Mouse (Mus musculus) adrenal gland, postnatal 25 days (tissue): Measurements from ENCODE around the gene Zfp157. TPM values are rescaled to one million over a fixed set of nuclear protein-coding genes. Genes with fewer than 3 reads are reported as not detected.
"Not testable (repeated sequence)": the region's sequence is repeated elsewhere in the genome, so short reads cannot be mapped to it uniquely, and the experiment has no call there.

Experiments used
- DNase-seq: peaks from one replicate; pipeline ENCODE4 v3.0.0; 2021; ENCODE audit warnings: mixed read lengths
- long read RNA-seq: library from polyadenylated mRNA; stranded (forward); transcript quantifications from one replicate; pipeline ENCODE4 v2.0.0, GENCODE M21; 2021
- total RNA-seq: library from RNA; stranded (reverse); gene quantifications from 2 replicates; pipeline ENCODE4 v1.2.3, GENCODE M21; 2021

Zfp157 gene
- 6.4 and 9.1 TPM in 2 replicates for total RNA-seq
- long read RNA-seq, full-length matches to known transcripts, result 4 of 6 reads
- long read RNA-seq, partial matches to known transcripts, result 0 of 6 reads
- long read RNA-seq, other reads (novel, unspliced or antisense), result 2 of 6 reads

DNA sequence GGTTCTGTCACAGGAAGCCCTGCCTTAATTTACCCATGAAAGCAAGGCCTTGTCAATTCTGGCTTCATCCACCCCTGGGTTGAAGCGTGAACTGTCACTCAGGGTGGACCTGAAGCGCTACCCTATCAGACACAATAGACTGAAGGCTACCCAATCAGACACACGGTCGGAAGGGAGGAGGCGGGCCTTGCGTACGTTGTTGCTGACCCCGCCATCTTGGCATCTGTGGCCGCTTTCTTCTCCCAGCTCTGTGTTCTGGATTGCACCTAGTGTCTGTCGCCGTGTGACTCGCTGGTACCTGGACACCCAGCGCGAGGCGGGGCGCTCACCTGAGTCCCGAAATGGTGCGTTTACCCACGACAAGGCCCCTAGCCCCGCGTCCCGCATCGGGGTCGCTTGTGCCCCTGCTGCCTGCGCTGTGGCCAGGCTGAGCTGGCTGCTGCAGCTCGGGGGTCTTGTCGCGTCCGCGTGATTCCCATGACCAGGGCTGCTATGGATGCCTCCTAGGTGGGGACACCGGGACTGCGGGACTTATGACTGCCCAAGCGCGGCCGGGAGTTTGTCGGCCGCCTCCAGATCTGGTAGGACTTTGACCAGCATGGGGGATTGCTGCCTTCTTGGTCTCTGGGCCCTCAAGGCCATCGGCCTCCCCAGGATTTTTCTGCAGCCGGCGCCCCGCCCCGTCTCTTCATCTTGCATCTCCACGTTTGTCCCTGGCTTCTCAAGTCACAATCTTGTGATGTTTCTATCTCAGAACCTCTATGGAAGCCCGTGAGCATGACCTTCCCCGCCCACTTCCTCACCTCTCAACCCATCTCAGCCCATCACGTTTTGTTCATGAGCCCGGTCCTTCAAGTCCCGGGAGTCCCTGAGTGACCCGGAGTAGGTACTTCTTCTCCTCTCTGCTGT, at the start of gene Zfp157:
Zfp157 (plus strand) TSS at position 183 of the 909 bp plus-strand sequence.
- DNase-seq, result peak; percentile 81

DNA sequence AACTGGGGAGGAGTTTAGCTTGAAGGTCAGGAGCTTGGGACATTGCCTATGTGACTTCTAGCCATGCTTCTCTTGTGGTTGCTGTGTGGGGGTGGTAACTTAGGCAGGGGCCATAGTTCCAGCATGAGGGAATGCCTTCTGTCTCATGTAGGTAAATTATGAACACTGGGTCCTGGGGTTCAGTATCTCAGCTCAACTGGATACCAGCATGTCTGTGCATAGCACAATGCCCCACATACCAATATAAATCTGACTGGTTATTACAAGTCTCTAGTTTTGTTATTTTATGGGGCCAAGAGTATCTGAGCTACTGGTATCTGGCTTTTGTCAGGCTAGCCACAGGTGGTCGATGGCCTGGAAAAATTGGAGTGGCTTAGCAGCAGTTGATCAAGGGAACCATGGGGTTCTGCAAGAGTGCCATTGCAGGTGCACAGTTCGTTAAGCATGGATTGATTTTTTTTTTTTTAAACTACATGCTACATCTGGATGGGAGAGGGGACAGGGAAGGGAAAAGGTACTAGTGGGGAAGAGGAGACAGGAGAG, 43.4 kb upstream of the Zfp157 start:
- DNase-seq, result no peak

DNA sequence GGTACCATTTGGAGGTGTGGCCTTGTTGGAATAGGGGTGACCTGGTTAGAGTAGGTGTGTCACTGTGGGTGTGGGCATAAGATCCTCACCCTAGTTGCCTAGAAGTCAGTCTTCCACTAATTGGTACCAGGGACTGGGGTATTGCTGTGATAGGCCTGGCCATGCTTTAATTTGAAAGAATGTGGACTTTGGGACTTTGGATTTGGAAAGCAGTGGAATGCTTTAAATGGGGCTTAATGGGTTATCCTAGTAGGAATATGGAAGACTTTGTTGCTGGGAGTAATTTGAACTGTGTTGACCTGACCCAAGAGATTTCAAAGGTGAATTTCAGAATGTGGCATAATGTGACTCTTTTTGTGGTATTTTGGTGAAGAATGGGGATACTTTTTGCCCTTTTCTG, 40.8 kb upstream of the Zfp157 start:
- DNase-seq, result not testable (repeated sequence)

DNA sequence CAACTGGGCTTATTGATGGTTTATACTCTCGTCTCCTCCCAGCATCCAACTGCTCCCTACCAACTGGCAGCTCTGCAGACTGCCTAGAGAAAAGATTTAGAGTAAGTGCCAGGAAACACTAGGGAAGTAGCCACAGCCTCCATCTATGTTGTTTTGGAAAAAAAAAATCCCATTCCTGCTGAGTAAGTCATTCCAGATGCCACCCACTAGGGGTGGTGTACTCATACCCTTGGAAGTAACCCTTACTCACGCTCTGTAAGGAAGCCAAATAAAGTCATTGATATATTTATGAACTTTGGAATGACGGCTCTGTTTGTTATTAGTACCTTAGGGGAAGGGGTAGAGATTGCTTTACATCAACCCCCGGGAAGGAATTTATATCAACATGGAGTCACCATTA, 17.1 kb downstream of the Zfp157 start:
- DNase-seq, result no peak

DNA sequence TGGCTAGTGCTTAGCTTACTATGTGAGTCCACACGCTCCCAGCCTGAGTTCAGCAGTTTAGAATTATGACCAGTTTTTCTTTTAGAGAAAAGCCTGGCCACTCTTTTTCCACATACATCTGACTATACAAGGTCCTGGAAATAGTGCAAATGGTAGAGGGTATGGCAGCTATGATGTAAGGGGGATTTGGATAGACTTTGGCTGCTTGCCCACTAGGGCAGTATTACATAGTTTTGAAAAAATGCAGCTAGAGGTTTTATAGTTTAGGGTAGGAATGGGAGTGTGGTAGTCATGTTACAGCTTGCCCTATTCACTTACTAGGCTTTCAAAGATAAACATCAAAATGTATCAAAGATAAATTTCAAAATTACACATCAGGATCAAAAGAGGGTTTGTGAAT, 17.8 kb downstream of the Zfp157 start:
- no peak for DNase-seq

DNA sequence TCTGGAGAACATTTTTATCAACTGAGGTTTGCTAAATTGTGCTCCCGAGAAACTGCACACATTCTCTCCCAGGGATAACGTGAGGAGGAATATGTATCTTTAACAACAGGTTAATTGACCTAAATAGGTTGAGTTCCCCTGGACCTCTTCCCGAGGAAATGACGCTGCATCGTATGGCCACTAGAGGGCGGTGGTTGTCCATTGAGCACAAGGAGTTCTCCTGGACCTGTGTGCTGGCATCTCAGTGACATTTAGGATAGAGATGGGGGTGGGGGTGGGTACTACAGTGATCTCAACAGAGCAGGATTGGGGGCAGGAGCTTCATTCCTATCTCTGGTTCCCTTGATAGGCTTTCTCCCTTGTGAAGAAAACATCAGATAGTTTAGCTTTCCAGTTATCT, 32.3 kb downstream of the Zfp157 start:
- DNase-seq, result peak; percentile 65

DNA sequence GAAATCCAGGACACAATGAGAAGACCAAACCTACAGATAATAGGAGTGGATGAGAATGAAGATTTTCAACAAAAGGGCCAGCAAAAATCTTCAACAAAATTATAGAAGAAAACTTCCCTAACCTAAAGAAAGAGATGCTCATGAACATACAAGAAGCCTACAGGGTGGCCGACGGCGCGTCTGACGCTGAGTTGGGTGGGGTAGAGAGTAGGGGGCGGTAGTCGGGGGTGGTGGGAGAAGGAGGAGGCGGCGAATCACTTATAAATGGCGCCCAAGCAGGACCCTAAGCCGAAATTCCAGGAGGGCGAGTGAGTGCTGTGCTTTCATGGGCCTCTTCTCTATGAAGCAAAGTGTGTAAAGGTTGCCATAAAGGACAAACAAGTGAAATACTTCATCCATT, 63.3 kb downstream of the Zfp157 start:
- not testable (repeated sequence) for DNase-seq

Other genes with a start within 250 kb of the Zfp157 start
- 9.4 and 12.1 TPM in 2 replicates for gene Mblac1, start 247.2 kb upstream of the Zfp157 start, total RNA-seq
- 0.30 TPM in 1 of 2 replicates, not detected in the other for gene Nxpe5, start 215.6 kb upstream of the Zfp157 start, total RNA-seq
- gene Lamtor4, start 186.0 kb upstream of the Zfp157 start, total RNA-seq, result 79.7 and 96.6 TPM in 2 replicates
- 31.6 and 38.4 TPM in 2 replicates for gene BC037034, start 177.4 kb upstream of the Zfp157 start, total RNA-seq
- not detected in 2 replicates for gene Gal3st4, start 168.6 kb upstream of the Zfp157 start, total RNA-seq
- gene Gm43720, start 161.5 kb upstream of the Zfp157 start, total RNA-seq, result not detected in 2 replicates
- 0.81 and 0.91 TPM in 2 replicates for gene Gpc2, start 161.5 kb upstream of the Zfp157 start, total RNA-seq
- gene Stag3, start 161.2 kb upstream of the Zfp157 start, total RNA-seq, result not detected in 2 replicates
- not detected in 2 replicates for gene Pvrig, start 99.5 kb upstream of the Zfp157 start, total RNA-seq
- gene 1700123K08Rik, start 123.2 kb downstream of the Zfp157 start, total RNA-seq, result not detected in 2 replicates
- 19.5 and 21.8 TPM in 2 replicates for gene Zfp68, start 178.3 kb downstream of the Zfp157 start, total RNA-seq
- 6.5 and 6.6 TPM in 2 replicates for gene A430033K04Rik, start 181.4 kb downstream of the Zfp157 start, total RNA-seq